Mouse (Mus musculus) CH12.LX (cell line): ENCODE measurements at regions not wholly inside any gene's neighbourhood (a gene's known extent, or its start where the extent isn't known, plus 50 kb on each side); places are given as distances from the start of the nearest gene placed in this dataset.

Experiments used
- BHLHE40 ChIP-seq: IDR thresholded peaks from 2 replicates; pipeline ENCODE4 v1.6.1; 2011; ENCODE audit warnings: mild to moderate bottlenecking, low read depth, low read length, improper control_type of control experiment
- CHD1 ChIP-seq: IDR thresholded peaks from 2 replicates; pipeline ENCODE4 v1.6.1; 2012; ENCODE audit warnings: low read depth, low read length, improper control_type of control experiment, inconsistent platforms
- CTCF ChIP-seq, 2 experiments: IDR thresholded peaks in 1 of 2; conservative IDR thresholded peaks in 1 of 2; 2 replicates each; pipeline ENCODE4 v1.5.1; 2011 to 2012; ENCODE audit warnings: low read depth in 2 of 2, low read length in 2 of 2, improper control_type of control experiment in 1 of 2, inconsistent platforms in 1 of 2, mild to moderate bottlenecking in 1 of 2, moderate library complexity in 1 of 2
- GABPA ChIP-seq: IDR thresholded peaks from 2 replicates; pipeline ENCODE4 v1.6.1; 2012; ENCODE audit warnings: low read depth, low read length, improper control_type of control experiment, inconsistent platforms; ENCODE audit not compliant: insufficient replicate concordance
- MAFK ChIP-seq: IDR thresholded peaks from 2 replicates; pipeline ENCODE4 v1.6.1; 2011; ENCODE audit warnings: low read length, improper control_type of control experiment; ENCODE audit not compliant: insufficient replicate concordance
- MEF2A ChIP-seq: IDR thresholded peaks from 2 replicates; pipeline ENCODE4 v1.6.1; 2014; ENCODE audit warnings: low read depth, mild to moderate bottlenecking, inconsistent platforms, low read length, improper control_type of control experiment, borderline replicate concordance
- MXI1 ChIP-seq: IDR thresholded peaks from 2 replicates; pipeline ENCODE4 v1.6.1; 2011; ENCODE audit warnings: mild to moderate bottlenecking, low read depth, low read length, improper control_type of control experiment
- POLR2A ChIP-seq: IDR thresholded peaks from 2 replicates; pipeline ENCODE4 v1.6.1; 2011; ENCODE audit warnings: low read depth, mild to moderate bottlenecking, improper control_type of control experiment, low read length
- TCF12 ChIP-seq: IDR thresholded peaks from 2 replicates; pipeline ENCODE4 v1.6.1; 2014; ENCODE audit warnings: low read depth, mild to moderate bottlenecking, inconsistent platforms, low read length, improper control_type of control experiment
- UBTF ChIP-seq: IDR thresholded peaks from 2 replicates; pipeline ENCODE4 v1.6.1; 2012; ENCODE audit warnings: low read depth, mild to moderate bottlenecking, inconsistent platforms, low read length, improper control_type of control experiment, moderate library complexity
- ZC3H11A ChIP-seq: IDR thresholded peaks from 2 replicates; pipeline ENCODE4 v1.6.1; 2012; ENCODE audit warnings: low read depth, mild to moderate bottlenecking, inconsistent platforms, low read length, improper control_type of control experiment

DNA sequence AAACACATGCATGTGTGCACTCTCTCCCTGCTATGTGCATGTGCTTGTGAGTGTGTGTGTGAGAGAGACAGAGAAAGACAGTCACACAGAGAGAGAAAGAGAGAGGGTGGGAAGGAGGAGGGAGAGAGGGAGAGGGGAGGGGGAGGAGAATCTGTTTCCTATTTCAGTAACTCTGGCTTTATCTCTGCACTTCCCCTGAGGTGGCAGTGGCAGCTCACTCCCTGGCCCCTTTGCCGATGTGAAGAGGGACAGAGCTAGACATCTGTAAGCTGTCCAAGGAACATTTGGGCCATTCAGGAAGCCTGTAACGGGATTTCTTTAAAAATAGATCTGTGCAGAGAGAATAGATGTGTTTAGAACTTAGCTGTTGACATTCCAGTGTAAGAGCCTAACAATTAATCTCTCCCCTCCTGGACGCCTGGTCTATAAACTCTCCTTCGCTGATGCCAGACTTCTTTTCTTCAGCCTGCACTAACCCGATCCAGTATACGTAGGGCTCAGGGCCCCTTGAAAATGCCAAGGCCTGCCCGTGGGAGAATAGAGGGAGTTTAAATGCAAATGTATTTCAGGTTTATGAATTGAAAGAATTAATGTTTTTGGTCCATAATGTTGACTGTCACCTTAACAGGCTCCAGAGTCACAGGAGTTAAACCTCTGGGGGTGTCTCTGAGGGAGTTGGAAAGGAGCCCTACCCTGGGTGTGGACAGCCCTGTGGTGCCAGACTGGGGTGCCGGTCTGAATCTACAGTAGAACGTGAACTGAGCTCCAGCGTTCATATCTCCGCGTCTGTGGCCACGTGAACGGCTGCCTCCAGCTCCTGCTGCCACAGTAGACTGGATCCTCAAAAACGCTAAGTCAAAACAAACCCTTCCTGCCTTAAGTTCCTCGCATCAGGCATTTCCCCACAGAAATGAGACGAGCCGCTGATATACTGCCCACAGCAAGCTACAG is 336.6 kb upstream of the Gm10131 start:
- TF ChIP-seq CTCF (conservative IDR thresholded peaks at IDR 0.05 in 1 of 2, IDR thresholded peaks at IDR 0.05 in 1 of 2; ENCODE audit: low read depth in 2 of 2, low read length in 2 of 2) (no peak), GABPA (no peak), MAFK (no peak), CHD1 (no peak), TCF12 (no peak), BHLHE40 (no peak), ZC3H11A (no peak), POLR2A (no peak), MEF2A (no peak), UBTF (no peak), MXI1 (no peak)
